Mouse (Mus musculus): ENCODE data around the gene Hspa1a.

DNA sequence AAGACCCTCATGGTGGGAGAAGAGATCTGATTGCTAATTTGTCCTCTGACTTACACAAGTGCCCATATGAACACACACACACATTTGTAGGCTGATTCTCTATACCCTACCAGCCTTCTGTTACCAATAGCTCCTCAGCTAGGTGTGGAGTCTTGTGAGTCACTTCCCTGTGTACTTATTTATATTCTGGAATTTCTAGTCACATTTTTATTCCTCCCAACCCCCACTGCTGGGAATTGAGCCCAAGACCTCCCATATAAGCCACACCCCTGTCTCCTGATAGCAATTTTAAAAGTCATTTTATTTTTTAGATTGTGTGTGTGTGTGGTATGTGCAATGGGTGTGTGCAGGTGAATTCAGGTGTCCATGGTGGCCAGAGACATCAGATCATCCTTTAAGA lies 27.6 kb downstream of the Hspa1a start:
- TF ChIP-seq CTCF (IDR thresholded peaks at IDR 0.05; ENCODE audit: extremely low read depth, insufficient read depth, low read length) (no peak), POLR2A (IDR thresholded peaks at IDR 0.05; ENCODE audit: extremely low read depth, insufficient read depth, low read length) (no peak)
